Mouse (Mus musculus): ENCODE data around the gene Rasgrf2. TPM values are rescaled to one million over a fixed set of nuclear protein-coding genes. Genes with fewer than 3 reads are reported as not detected.

Gene Rasgrf2
- polyA plus RNA-seq, 1 experiment, result 0.04 TPM

DNA sequence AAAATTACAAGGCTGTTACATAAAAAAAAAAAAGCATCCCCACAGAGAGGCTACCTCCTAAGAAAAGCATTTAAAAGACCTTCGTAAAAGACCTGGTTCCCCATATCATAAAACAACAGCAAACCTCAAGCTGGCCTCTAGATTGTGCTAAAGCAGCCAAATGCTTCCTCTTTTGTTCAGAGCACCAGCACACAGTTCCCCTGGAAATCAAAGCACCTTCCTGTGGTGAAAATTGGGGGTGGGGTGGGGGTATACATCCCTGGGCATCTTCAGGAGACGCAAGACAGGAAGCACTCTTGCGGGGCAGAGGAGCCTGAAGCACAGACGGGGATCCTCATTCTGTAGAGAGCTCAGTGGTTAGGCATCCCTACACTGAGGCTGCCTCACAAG is 216.3 kb downstream of the Rasgrf2 start:
- TF ChIP-seq CEBPB (IDR thresholded peaks at IDR 0.05; ENCODE audit: low read depth) (no peak), FOSL1 (IDR thresholded peaks at IDR 0.05; ENCODE audit: insufficient read depth, low read length, poor library complexity, severe bottlenecking) (no peak), USF1 (IDR thresholded peaks at IDR 0.05; ENCODE audit: low read depth) (no peak), CTCF (IDR thresholded peaks at IDR 0.05; ENCODE audit: control insufficient read depth, insufficient read depth, insufficient read length) (no peak), MYOD1 (IDR thresholded peaks at IDR 0.05; ENCODE audit: control insufficient read depth, insufficient read length, low read depth) (no peak), MYOG (IDR thresholded peaks at IDR 0.05; ENCODE audit: control insufficient read depth, extremely low read depth, insufficient read length) (no peak)
- Histone ChIP-seq H3K79me2 (ENCODE audit: control insufficient read depth, insufficient read depth) (no peaks in the 10 kb centered on the region), H3K4me3 (ENCODE audit: insufficient read depth, poor library complexity, severe bottlenecking) (no peak overlapping the region), H3K36me3 (ENCODE audit: control insufficient read depth, insufficient read depth) (no peaks in the 10 kb centered on the region), H3K79me3 (ENCODE audit: low read depth) (no peaks in the 10 kb centered on the region), H3ac (ENCODE audit: control insufficient read depth, insufficient read length, low read depth) (no peak overlapping the region), H3K27me3 (ENCODE audit: control insufficient read depth, insufficient read depth, insufficient read length) (no peaks in the 10 kb centered on the region)

DNA sequence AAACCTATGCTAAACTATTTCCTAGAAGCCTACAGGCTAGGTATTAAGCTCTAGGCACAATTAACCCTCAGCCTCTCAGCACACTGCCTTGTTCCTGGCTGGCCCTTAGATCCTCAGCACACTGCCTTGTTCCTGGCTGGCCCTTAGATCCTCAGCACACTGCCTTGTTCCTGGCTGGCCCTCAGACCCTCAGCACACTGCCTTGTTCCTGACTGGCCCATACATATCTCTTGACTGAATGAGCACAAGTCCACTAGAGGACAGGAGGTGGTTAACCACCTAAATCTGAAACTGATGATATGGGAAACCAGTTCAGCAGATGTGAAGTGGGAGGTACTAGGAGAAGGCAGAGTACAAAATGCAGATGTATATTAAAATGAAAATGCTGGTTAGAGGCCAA is 219.8 kb downstream of the Rasgrf2 start:
- Histone ChIP-seq H3K4me3 (ENCODE audit: insufficient read depth, poor library complexity, severe bottlenecking) (no peak overlapping the region), H3ac (ENCODE audit: control insufficient read depth, insufficient read length, low read depth) (no peak overlapping the region), H3K36me3 (ENCODE audit: control insufficient read depth, insufficient read depth) (no peaks in the 10 kb centered on the region), H3K79me3 (ENCODE audit: low read depth) (no peaks in the 10 kb centered on the region), H3K27me3 (ENCODE audit: control insufficient read depth, insufficient read depth, insufficient read length) (no peaks in the 10 kb centered on the region), H3K79me2 (ENCODE audit: control insufficient read depth, insufficient read depth) (no peaks in the 10 kb centered on the region)
- TF ChIP-seq MYOD1 (IDR thresholded peaks at IDR 0.05; ENCODE audit: control insufficient read depth, insufficient read length, low read depth), result no peak
- no peak for TF ChIP-seq CTCF (IDR thresholded peaks at IDR 0.05; ENCODE audit: control insufficient read depth, insufficient read depth, insufficient read length)
- no peak for TF ChIP-seq FOSL1 (IDR thresholded peaks at IDR 0.05; ENCODE audit: insufficient read depth, low read length, poor library complexity, severe bottlenecking)

DNA sequence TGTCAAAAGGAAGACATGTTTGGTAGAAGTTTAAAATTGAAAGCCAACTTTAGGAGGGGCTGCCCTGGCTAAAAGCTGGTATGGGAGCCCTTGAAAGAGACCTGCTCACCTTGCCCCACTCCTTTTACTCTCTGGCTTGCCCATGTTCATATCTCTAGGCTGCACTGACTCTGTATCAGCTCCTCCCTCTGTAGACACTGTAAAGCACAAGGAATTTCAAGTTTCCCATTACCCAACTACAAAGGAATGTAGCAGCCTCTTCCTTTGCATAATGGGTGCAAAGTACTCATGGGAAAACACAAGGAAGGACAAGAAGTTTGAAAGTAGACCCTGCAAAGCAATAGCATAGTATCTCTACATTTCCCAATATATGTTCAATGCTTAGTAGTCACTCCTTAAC is 220.2 kb downstream of the Rasgrf2 start:
- no peaks in the 10 kb centered on the region for H3K36me3 ChIP-seq (ENCODE audit: control insufficient read depth, insufficient read depth)
- H3K4me3 ChIP-seq (ENCODE audit: insufficient read depth, poor library complexity, severe bottlenecking), result no peak overlapping the region
- H3ac ChIP-seq (ENCODE audit: control insufficient read depth, insufficient read length, low read depth), result no peak overlapping the region
- H3K79me2 ChIP-seq (ENCODE audit: control insufficient read depth, insufficient read depth), result no peaks in the 10 kb centered on the region
- TF ChIP-seq FOSL1 (IDR thresholded peaks at IDR 0.05; ENCODE audit: insufficient read depth, low read length, poor library complexity, severe bottlenecking) (no peak), USF1 (IDR thresholded peaks at IDR 0.05; ENCODE audit: low read depth) (no peak), CTCF (IDR thresholded peaks at IDR 0.05; ENCODE audit: control insufficient read depth, insufficient read depth, insufficient read length) (no peak), MYOD1 (IDR thresholded peaks at IDR 0.05; ENCODE audit: control insufficient read depth, insufficient read length, low read depth) (no peak), CEBPB (IDR thresholded peaks at IDR 0.05; ENCODE audit: low read depth) (no peak), MAX (IDR thresholded peaks at IDR 0.05) (no peak), MYOG (IDR thresholded peaks at IDR 0.05; ENCODE audit: control insufficient read depth, extremely low read depth, insufficient read length) (no peak)
- no peaks in the 10 kb centered on the region for H3K27me3 ChIP-seq (ENCODE audit: control insufficient read depth, insufficient read depth, insufficient read length)
- no peaks in the 10 kb centered on the region for H3K79me3 ChIP-seq (ENCODE audit: low read depth)

DNA sequence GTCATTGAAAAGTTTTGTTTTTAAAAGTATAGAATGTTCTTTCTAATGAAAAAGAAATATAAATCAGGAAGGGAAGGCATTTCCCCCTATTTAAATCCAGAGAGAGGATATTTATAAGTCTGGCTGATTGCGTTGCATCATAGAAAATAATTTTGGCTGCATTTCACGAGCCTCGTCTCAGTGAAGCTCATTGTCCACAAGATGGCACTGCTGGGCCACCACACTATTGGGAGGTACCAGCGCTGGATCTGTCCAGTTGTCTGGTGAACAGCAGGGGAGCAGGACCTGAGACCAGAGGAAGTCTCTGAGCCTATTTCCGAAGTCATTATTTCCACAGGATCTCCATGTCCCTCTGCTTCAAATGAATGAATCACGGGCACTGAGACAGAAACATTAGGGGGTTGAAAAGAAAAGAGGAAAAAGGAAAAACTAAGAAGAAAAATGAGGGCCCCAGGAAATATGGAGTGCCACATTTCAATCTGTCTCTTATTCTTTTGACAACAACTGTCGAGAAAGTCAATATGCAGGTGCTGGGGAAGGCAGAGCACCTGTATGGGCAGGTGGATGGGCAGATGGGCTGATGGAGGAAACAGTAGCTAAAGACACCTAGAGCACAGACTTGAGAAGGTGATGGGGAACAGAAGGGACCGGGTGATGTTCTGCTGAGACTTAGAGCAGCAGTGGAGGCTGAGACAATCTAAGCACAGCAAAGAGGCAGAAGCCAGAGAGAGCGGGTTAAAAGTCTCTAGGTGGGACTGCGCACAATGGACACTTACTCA is 223.1 kb downstream of the Rasgrf2 start:
- Histone ChIP-seq H3K36me3 (ENCODE audit: control insufficient read depth, insufficient read depth) (no peaks in the 10 kb centered on the region), H3K27me3 (ENCODE audit: control insufficient read depth, insufficient read depth, insufficient read length) (no peaks in the 10 kb centered on the region), H3K79me2 (ENCODE audit: control insufficient read depth, insufficient read depth) (no peaks in the 10 kb centered on the region), H3K4me3 (ENCODE audit: insufficient read depth, poor library complexity, severe bottlenecking) (no peak overlapping the region), H3K79me3 (ENCODE audit: low read depth) (no peaks in the 10 kb centered on the region), H3ac (ENCODE audit: control insufficient read depth, insufficient read length, low read depth) (no peak overlapping the region)
- TF ChIP-seq CTCF (IDR thresholded peaks at IDR 0.05; ENCODE audit: control insufficient read depth, insufficient read depth, insufficient read length) (peak; percentile 64), MAX (IDR thresholded peaks at IDR 0.05) (no peak), CEBPB (IDR thresholded peaks at IDR 0.05; ENCODE audit: low read depth) (peak; percentile 67), USF1 (IDR thresholded peaks at IDR 0.05; ENCODE audit: low read depth) (no peak), FOSL1 (IDR thresholded peaks at IDR 0.05; ENCODE audit: insufficient read depth, low read length, poor library complexity, severe bottlenecking) (no peak), MYOG (IDR thresholded peaks at IDR 0.05; ENCODE audit: control insufficient read depth, extremely low read depth, insufficient read length) (no peak), MYOD1 (IDR thresholded peaks at IDR 0.05; ENCODE audit: control insufficient read depth, insufficient read length, low read depth) (no peak)

DNA sequence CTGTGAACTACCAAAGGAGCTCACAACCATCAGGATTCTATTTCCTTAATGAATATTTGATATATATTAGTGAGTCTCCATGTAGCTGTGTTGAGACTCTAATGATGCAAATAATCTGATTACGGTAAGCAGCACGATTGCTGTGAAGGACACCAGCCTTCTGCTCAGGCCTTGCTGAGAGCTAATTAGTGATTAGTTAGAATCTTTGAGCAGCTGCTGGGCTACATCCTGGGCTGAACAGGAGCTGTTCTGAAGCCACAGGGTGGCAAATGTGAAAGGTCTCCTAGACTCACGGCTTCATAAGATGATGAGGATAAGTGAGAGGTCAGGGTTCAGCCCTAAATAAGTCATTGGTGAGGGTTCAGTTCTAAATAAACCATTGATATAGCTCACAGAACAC is 225.1 kb downstream of the Rasgrf2 start:
- Histone ChIP-seq H3K79me3 (ENCODE audit: low read depth) (no peaks in the 10 kb centered on the region), H3K4me3 (ENCODE audit: insufficient read depth, poor library complexity, severe bottlenecking) (no peak overlapping the region), H3K79me2 (ENCODE audit: control insufficient read depth, insufficient read depth) (no peaks in the 10 kb centered on the region), H3ac (ENCODE audit: control insufficient read depth, insufficient read length, low read depth) (no peak overlapping the region), H3K36me3 (ENCODE audit: control insufficient read depth, insufficient read depth) (no peaks in the 10 kb centered on the region), H3K27me3 (ENCODE audit: control insufficient read depth, insufficient read depth, insufficient read length) (no peaks in the 10 kb centered on the region)
- TF ChIP-seq CTCF (IDR thresholded peaks at IDR 0.05; ENCODE audit: control insufficient read depth, insufficient read depth, insufficient read length) (no peak), FOSL1 (IDR thresholded peaks at IDR 0.05; ENCODE audit: insufficient read depth, low read length, poor library complexity, severe bottlenecking) (no peak), CEBPB (IDR thresholded peaks at IDR 0.05; ENCODE audit: low read depth) (no peak), MYOG (IDR thresholded peaks at IDR 0.05; ENCODE audit: control insufficient read depth, extremely low read depth, insufficient read length) (no peak), MYOD1 (IDR thresholded peaks at IDR 0.05; ENCODE audit: control insufficient read depth, insufficient read length, low read depth) (no peak), MAX (IDR thresholded peaks at IDR 0.05) (no peak), USF1 (IDR thresholded peaks at IDR 0.05; ENCODE audit: low read depth) (no peak)

Data from C2C12 (cell line).